Mouse (Mus musculus) embryonic facial prominence, embryonic 13.5 days (tissue): ENCODE data around the gene Klrb1. TPM values are rescaled to one million over a fixed set of nuclear protein-coding genes. Genes with fewer than 3 reads are reported as not detected.

Source experiments
- ATAC-seq: fragments of 200-750 bp; cut with Nextera tagmentation; 2 replicates; pipeline ENCODE4 v1.8.0; 2017; ENCODE audit warnings: low read depth; ENCODE audit not compliant: insufficient number of reproducible peaks, insufficient read depth, low FRiP score, low TSS enrichment
- H3K27ac ChIP-seq: fragments of 300-500 bp; sonication (generic); 2 replicates; pipeline ENCODE4 v1.5.1; 2015; ENCODE audit warnings: moderate library complexity, mild to moderate bottlenecking, inconsistent platforms
- H3K27me3 ChIP-seq: fragments of 300-500 bp; sonication (generic); 2 replicates; pipeline ENCODE4 v1.6.1; 2015; ENCODE audit warnings: mild to moderate bottlenecking, inconsistent platforms
- H3K36me3 ChIP-seq: fragments of 300-500 bp; sonication (generic); 2 replicates; pipeline ENCODE4 v1.6.1; 2015; ENCODE audit warnings: mild to moderate bottlenecking, inconsistent platforms
- H3K4me1 ChIP-seq: fragments of 300-500 bp; sonication (generic); 2 replicates; pipeline ENCODE4 v1.6.1; 2015; ENCODE audit warnings: inconsistent platforms
- H3K4me2 ChIP-seq: fragments of 300-500 bp; sonication (generic); 2 replicates; pipeline ENCODE4 v1.6.1; 2015; ENCODE audit warnings: moderate library complexity, mild to moderate bottlenecking, inconsistent platforms
- H3K4me3 ChIP-seq: fragments of 300-500 bp; sonication (generic); 2 replicates; pipeline ENCODE4 v1.5.1; 2015; ENCODE audit warnings: mild to moderate bottlenecking, inconsistent platforms
- H3K9ac ChIP-seq: fragments of 300-500 bp; sonication (generic); 2 replicates; pipeline ENCODE4 v1.6.1; 2015; ENCODE audit warnings: mild to moderate bottlenecking, inconsistent platforms
- H3K9me3 ChIP-seq: fragments of 300-500 bp; sonication (generic); 2 replicates; pipeline ENCODE4 v1.6.1; 2016; ENCODE audit warnings: inconsistent platforms
- WGBS: fragments of 180-500 bp; shearing (Covaris S2); methylation state at CpG from one replicate; pipeline ENCODE4 v1.1.7; 2015; ENCODE audit warnings: mixed read lengths; 5-methylcytosine and 5-hydroxymethylcytosine counted together
- polyA plus RNA-seq: library from polyadenylated mRNA; unstranded; fragments of >200 nt; fragmentation: Nextera tagmentation; extraction: Ambion mirVana; gene quantifications from 2 replicates; pipeline ENCODE4 v1.2.1, GENCODE M21; 2015

Gene Klrb1
- polyA plus RNA-seq, 1 experiment from 2014 or later: not detected

DNA sequence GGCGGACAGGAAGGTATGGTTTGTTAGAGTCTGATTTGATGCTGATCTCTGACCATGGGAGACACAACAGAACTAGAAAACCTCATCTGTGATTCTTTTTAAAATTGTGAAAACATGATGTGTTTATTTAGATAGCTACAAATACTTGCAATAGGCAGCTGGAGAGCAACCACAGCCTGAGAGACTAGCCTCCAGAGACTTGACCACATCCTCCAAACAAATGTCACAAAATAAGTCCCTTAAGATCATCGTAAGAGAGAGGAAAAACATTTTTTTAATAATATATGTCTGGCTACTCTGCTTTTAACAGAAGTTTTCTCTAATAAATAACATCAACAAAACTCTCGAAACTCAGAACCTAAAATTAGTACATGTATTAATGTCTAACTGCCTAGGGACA is 9.2 kb upstream of the Klrb1 start:
- no peaks in the 10 kb centered on the region for H3K9me3 ChIP-seq
- no peaks in the 10 kb centered on the region for H3K27me3 ChIP-seq
- no peaks in the 10 kb centered on the region for H3K36me3 ChIP-seq
- no peak overlapping the region for H3K27ac ChIP-seq
- 78% methylated on average over 3 of the region's 3 CpGs for WGBS
- ATAC-seq: no peak
- no peaks in the 10 kb centered on the region for H3K4me1 ChIP-seq
- H3K4me3 ChIP-seq: no peak overlapping the region
- no peak overlapping the region for H3K9ac ChIP-seq
- H3K4me2 ChIP-seq: no peak overlapping the region

DNA sequence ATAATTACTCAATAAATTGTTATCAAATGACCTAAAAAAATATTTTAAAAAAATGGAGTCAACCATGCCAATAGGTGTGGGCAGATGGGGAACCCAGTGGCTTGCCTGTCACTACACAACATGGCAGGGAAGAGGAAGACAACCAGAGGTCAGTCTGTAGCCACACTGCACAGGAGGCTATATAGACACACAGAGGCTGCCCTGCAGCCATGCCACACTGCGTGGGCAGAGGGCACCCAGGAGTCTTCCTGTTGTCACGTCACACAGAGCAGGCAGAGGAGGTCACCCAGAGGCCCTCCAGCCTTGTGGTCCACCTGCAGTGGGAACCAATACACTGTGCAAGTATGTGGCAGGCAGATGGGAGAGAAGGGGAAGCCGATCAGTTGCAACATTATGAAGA is 21.2 kb downstream of the Klrb1 start:
- ATAC-seq: 0 out of 2 replicates have a peak, but pooled peaks have one; percentile 32
- H3K36me3 ChIP-seq: no peaks in the 10 kb centered on the region
- H3K27ac ChIP-seq: no peak overlapping the region
- no peak overlapping the region for H3K9ac ChIP-seq
- H3K27me3 ChIP-seq: no peaks in the 10 kb centered on the region
- no peaks in the 10 kb centered on the region for H3K4me1 ChIP-seq
- H3K4me2 ChIP-seq: no peak overlapping the region
- 77% methylated on average over 3 of the region's 3 CpGs for WGBS
- H3K4me3 ChIP-seq: no peak overlapping the region
- H3K9me3 ChIP-seq: no peaks in the 10 kb centered on the region

DNA sequence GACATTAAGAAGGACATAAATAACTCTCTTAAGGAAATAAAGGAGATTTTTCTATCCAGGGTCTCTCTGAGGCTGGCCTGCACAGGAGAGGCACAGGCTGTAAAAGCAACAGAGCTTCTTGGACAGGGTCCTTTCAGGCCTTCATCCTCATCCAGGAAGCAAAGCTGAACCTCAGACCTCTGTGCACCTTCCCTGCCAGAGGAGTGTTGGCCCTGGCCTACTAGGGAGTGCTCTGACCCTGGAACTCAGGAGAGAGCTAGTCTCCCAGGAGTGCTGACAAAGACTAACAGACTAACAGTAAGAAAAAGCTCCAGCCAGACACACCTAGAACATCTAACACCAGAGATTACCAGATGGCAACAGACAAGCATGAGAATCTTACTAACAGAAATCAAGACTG is 43.3 kb downstream of the Klrb1 start:
- Histone ChIP-seq H3K36me3 (no peaks in the 10 kb centered on the region), H3K9ac (no peak overlapping the region), H3K27ac (no peak overlapping the region), H3K4me1 (no peaks in the 10 kb centered on the region), H3K27me3 (no peaks in the 10 kb centered on the region), H3K4me2 (no peak overlapping the region), H3K9me3 (no peaks in the 10 kb centered on the region), H3K4me3 (no peak overlapping the region)
- ATAC-seq: no peak

DNA sequence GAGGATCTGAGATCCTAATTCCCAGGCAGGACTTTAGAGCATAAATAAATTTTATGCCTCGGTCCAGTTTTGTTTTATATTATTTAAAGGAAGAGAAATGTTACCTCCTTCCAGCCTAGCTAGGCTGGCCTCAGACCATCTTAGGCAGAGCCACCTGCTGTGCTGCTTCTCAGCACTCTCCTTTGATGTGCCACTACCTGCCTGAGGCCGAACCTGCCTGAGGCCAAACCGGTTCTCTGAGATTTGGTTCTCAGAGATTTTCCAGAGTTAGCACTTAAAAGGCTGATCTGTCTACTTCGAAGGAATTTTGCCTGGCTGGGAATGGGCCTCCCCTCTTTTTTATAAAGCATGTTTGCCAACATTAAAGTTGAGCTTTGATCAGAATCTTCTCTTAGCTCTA is 52.9 kb downstream of the Klrb1 start:
- 52% methylated on average over 4 of the region's 4 CpGs for WGBS
- Histone ChIP-seq H3K9me3 (no peaks in the 10 kb centered on the region), H3K4me2 (no peak overlapping the region), H3K4me1 (no peaks in the 10 kb centered on the region), H3K4me3 (no peak overlapping the region), H3K27ac (no peak overlapping the region), H3K36me3 (no peaks in the 10 kb centered on the region), H3K9ac (no peak overlapping the region), H3K27me3 (no peaks in the 10 kb centered on the region)
- ATAC-seq: no peak

DNA sequence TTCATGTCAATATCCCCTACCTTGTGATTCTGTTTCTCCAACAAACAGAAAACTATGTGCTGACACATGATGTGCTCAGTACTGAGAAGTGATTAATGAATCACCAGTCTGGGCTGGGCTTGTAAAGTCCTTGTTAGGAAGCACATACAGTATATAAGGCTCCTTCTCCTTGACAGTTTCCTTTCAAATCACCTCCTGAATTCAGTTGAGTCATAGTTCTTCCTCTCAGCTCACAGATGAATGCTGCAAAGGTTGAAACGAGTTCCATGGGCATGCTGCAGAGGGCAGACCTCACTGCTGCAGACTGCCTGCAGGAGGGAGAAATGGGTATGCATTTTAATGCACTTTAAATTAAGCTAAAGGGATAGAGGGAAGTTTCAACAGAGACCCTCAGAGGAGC is 60.7 kb downstream of the Klrb1 start, which contains the start of gene Clec2h:
Clec2h (plus strand) TSS at position 180 of the 400 bp plus-strand sequence.
- Histone ChIP-seq H3K4me1 (no peaks in the 10 kb centered on the region), H3K36me3 (no peaks in the 10 kb centered on the region), H3K9ac (no peak within 1 kb of the TSS), H3K9me3 (no peaks in the 10 kb centered on the region), H3K27me3 (no peaks in the 10 kb centered on the region), H3K27ac (no peak within 1 kb of the TSS), H3K4me3 (no peak within 1 kb of the TSS), H3K4me2 (no peak within 1 kb of the TSS)
- 13% methylated on average over 1 of the region's 1 CpGs for WGBS
- no peak for ATAC-seq

DNA sequence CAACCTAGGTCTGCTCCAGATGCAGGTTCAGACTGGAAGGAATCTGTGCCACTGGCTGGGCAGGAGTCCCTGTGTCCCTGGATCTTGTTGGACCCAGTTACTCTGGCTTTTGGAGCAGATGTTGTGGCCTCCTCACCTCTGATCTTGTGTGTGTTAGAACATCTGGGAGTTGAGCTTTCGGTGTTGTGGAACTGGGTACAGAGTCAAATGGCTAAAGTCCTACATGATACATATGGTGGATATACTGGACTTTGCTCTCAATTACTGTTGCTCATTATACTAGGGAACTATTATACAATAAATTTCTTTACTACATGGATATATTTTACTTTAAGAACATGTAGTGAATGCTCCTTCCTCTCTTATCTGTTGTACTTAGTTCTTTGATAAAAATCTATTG is 61.6 kb downstream of the Klrb1 start:
- no peak overlapping the region for H3K4me2 ChIP-seq
- H3K9me3 ChIP-seq: no peaks in the 10 kb centered on the region
- no peaks in the 10 kb centered on the region for H3K27me3 ChIP-seq
- WGBS: 91% methylated on average over 1 of the region's 1 CpGs
- no peak overlapping the region for H3K9ac ChIP-seq
- ATAC-seq: no peak
- no peaks in the 10 kb centered on the region for H3K36me3 ChIP-seq
- H3K4me3 ChIP-seq: no peak overlapping the region
- H3K27ac ChIP-seq: no peak overlapping the region
- no peaks in the 10 kb centered on the region for H3K4me1 ChIP-seq

Other genes starting within 250 kb of the Klrb1 start
- 0.15 and 3.1 TPM in 2 replicates for gene Pzp, start 196.3 kb downstream of the Klrb1 start, polyA plus RNA-seq
- 1.5 and 3.1 TPM in 2 replicates for gene A2ml1, start 141.5 kb downstream of the Klrb1 start, polyA plus RNA-seq
- gene Klrb1a, start 99.5 kb downstream of the Klrb1 start, polyA plus RNA-seq: not detected in 2 replicates
- gene Clec2h, start 60.7 kb downstream of the Klrb1 start, polyA plus RNA-seq: 2.5 TPM in 1 of 2 replicates, not detected in the other
- gene Klrb1c, start 66.2 kb upstream of the Klrb1 start, polyA plus RNA-seq: 0.10 TPM in 1 of 2 replicates, not detected in the other
- gene Gm44511, start 103.3 kb upstream of the Klrb1 start, polyA plus RNA-seq: not detected in 2 replicates
- gene Klrb1b, start 103.3 kb upstream of the Klrb1 start, polyA plus RNA-seq: 0.19 TPM in 1 of 2 replicates, not detected in the other
- 0.19 and 0.20 TPM in 2 replicates for gene Clec2i, start 164.5 kb upstream of the Klrb1 start, polyA plus RNA-seq
- 0.77 and 0.90 TPM in 2 replicates for gene BC035044, start 168.1 kb upstream of the Klrb1 start, polyA plus RNA-seq
- gene Clec2g, start 211.3 kb upstream of the Klrb1 start, polyA plus RNA-seq: 0.38 and 1.3 TPM in 2 replicates